Mouse (Mus musculus): Measurements from ENCODE around the gene Bbip1. TPM values are rescaled to one million over a fixed set of nuclear protein-coding genes. Genes with fewer than 3 reads are reported as not detected.

Gene Bbip1
- polyA plus RNA-seq, 1 experiment from 2014 or later: 134 TPM

GRCm38 (mm10) chr19:53890781-53891251 lies 53.6 kb downstream of the Bbip1 start:
- H3K36me3 ChIP-seq (ENCODE audit: control insufficient read depth, insufficient read depth, low read length): no peaks in the 10 kb centered on the region
- DNase-seq (no peak), ATAC-seq (ENCODE audit: low FRiP score, low TSS enrichment) (no peak)
- H3K27ac ChIP-seq (replicated peaks; ENCODE audit: low read depth, low read length): no peak overlapping the region
- no peaks in the 10 kb centered on the region for H3K27me3 ChIP-seq (ENCODE audit: control insufficient read depth, insufficient read depth, low read length)
- no peak overlapping the region for H3K4me3 ChIP-seq (replicated peaks; ENCODE audit: low read depth, low read length)
- 72% methylated on average over 5 of the region's 5 CpGs for WGBS
- H3K4me1 ChIP-seq (ENCODE audit: control insufficient read depth, insufficient read depth, low read length): no peaks in the 10 kb centered on the region
- no peak overlapping the region for H3K4me2 ChIP-seq (ENCODE audit: low read length)
- H3K9ac ChIP-seq (replicated peaks; ENCODE audit: low read length): no peak overlapping the region
- H3K9me3 ChIP-seq (ENCODE audit: control insufficient read depth, low read length): no peaks in the 10 kb centered on the region

DNA sequence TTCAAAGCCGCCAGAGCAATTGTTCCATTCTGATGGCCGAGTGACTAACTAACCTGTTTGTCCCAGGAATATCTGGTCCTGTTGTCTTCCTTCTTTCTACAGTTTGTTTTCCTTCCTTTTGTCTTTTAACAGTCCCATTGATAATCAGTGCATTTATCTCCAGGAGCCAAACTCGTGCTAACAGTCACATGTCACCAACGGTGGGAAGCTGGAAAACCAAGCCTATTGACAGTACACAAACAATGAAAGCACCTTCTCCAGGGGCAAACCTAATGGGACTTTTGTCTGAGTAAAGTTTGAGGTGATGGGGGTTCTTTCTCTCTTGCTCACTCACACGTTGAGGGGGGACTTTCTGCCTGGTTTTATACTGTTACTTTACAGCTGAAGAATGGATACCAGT lies 54.2 kb downstream of the Bbip1 start:
- H3K36me3 ChIP-seq (ENCODE audit: control insufficient read depth, insufficient read depth, low read length): no peaks in the 10 kb centered on the region
- ATAC-seq (ENCODE audit: low FRiP score, low TSS enrichment): no peak
- H3K9ac ChIP-seq (replicated peaks; ENCODE audit: low read length): no peak overlapping the region
- no peak for DNase-seq
- no peaks in the 10 kb centered on the region; the same call in 1 of the 2 replicates for H3K4me1 ChIP-seq (ENCODE audit: control insufficient read depth, insufficient read depth, low read length)
- no peak overlapping the region for H3K27ac ChIP-seq (replicated peaks; ENCODE audit: low read depth, low read length)
- no peaks in the 10 kb centered on the region for H3K9me3 ChIP-seq (ENCODE audit: control insufficient read depth, low read length)
- 54% methylated on average over 5 of the region's 5 CpGs for WGBS
- no peaks in the 10 kb centered on the region for H3K27me3 ChIP-seq (ENCODE audit: control insufficient read depth, insufficient read depth, low read length)
- H3K4me2 ChIP-seq (ENCODE audit: low read length): no peak overlapping the region
- H3K4me3 ChIP-seq (replicated peaks; ENCODE audit: low read depth, low read length): no peak overlapping the region

- DNase-seq (no peak), ATAC-seq (ENCODE audit: low FRiP score, low TSS enrichment) (no peak)
- Histone ChIP-seq H3K27ac (replicated peaks; ENCODE audit: low read depth, low read length) (no peak overlapping the region), H3K9ac (replicated peaks; ENCODE audit: low read length) (no peak overlapping the region), H3K4me2 (ENCODE audit: low read length) (no peak overlapping the region), H3K9me3 (ENCODE audit: control insufficient read depth, low read length) (no peaks in the 10 kb centered on the region), H3K36me3 (ENCODE audit: control insufficient read depth, insufficient read depth, low read length) (no peaks in the 10 kb centered on the region), H3K4me1 (ENCODE audit: control insufficient read depth, insufficient read depth, low read length) (no peaks in the 10 kb centered on the region; the same call in 1 of the 2 replicates), H3K27me3 (ENCODE audit: control insufficient read depth, insufficient read depth, low read length) (no peaks in the 10 kb centered on the region), H3K4me3 (replicated peaks; ENCODE audit: low read depth, low read length) (no peak overlapping the region)
- WGBS: 79% methylated on average over 5 of the region's 5 CpGs
Observed at GRCm38 (mm10) chr19:53889555-53889954, 54.9 kb downstream of the Bbip1 start.

DNA sequence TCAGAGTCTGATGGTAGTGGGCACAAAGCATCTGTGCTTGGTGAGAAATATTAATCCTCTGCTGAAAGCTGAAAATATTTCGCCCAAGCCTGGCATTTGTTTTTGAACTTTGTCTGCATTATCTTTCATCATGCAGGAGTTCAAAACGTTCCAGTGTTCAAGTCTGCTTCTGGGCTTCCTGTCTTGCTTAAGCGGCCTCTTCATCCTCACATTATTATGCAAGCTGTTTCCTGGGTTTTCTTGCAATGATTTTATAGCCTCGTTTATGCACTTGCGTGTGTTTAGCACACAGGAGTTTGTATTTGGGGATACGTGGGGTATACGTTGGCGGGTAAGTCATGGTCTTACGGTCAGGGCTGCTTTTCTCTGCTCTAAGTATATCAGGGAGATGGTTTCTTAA lies 56.1 kb downstream of the Bbip1 start:
- Histone ChIP-seq H3K4me1 (ENCODE audit: control insufficient read depth, insufficient read depth, low read length) (no peaks in the 10 kb centered on the region; the same call in 1 of the 2 replicates), H3K4me3 (replicated peaks; ENCODE audit: low read depth, low read length) (no peak overlapping the region), H3K4me2 (ENCODE audit: low read length) (no peak overlapping the region), H3K27me3 (ENCODE audit: control insufficient read depth, insufficient read depth, low read length) (no peaks in the 10 kb centered on the region), H3K36me3 (ENCODE audit: control insufficient read depth, insufficient read depth, low read length) (no peaks in the 10 kb centered on the region), H3K9ac (replicated peaks; ENCODE audit: low read length) (no peak overlapping the region), H3K9me3 (ENCODE audit: control insufficient read depth, low read length) (no peaks in the 10 kb centered on the region), H3K27ac (replicated peaks; ENCODE audit: low read depth, low read length) (no peak overlapping the region)
- DNase-seq (no peak), ATAC-seq (ENCODE audit: low FRiP score, low TSS enrichment) (no peak)
- WGBS: 87% methylated on average over 9 of the region's 9 CpGs

- H3K4me2 ChIP-seq (ENCODE audit: low read length): no peak overlapping the region
- no peak for ATAC-seq (ENCODE audit: low FRiP score, low TSS enrichment)
- H3K4me3 ChIP-seq (replicated peaks; ENCODE audit: low read depth, low read length): no peak overlapping the region
- no peaks in the 10 kb centered on the region for H3K36me3 ChIP-seq (ENCODE audit: control insufficient read depth, insufficient read depth, low read length)
- no peak overlapping the region for H3K9ac ChIP-seq (replicated peaks; ENCODE audit: low read length)
- H3K27ac ChIP-seq (replicated peaks; ENCODE audit: low read depth, low read length): no peak overlapping the region
- no peaks in the 10 kb centered on the region for H3K27me3 ChIP-seq (ENCODE audit: control insufficient read depth, insufficient read depth, low read length)
- H3K4me1 ChIP-seq (ENCODE audit: control insufficient read depth, insufficient read depth, low read length): no peaks in the 10 kb centered on the region; the same call in 1 of the 2 replicates
- 87% methylated on average over 3 of the region's 3 CpGs for WGBS
- no peaks in the 10 kb centered on the region for H3K9me3 ChIP-seq (ENCODE audit: control insufficient read depth, low read length)
- DNase-seq: no peak
Observed at GRCm38 (mm10) chr19:53887822-53888221, 56.6 kb downstream of the Bbip1 start.

DNA sequence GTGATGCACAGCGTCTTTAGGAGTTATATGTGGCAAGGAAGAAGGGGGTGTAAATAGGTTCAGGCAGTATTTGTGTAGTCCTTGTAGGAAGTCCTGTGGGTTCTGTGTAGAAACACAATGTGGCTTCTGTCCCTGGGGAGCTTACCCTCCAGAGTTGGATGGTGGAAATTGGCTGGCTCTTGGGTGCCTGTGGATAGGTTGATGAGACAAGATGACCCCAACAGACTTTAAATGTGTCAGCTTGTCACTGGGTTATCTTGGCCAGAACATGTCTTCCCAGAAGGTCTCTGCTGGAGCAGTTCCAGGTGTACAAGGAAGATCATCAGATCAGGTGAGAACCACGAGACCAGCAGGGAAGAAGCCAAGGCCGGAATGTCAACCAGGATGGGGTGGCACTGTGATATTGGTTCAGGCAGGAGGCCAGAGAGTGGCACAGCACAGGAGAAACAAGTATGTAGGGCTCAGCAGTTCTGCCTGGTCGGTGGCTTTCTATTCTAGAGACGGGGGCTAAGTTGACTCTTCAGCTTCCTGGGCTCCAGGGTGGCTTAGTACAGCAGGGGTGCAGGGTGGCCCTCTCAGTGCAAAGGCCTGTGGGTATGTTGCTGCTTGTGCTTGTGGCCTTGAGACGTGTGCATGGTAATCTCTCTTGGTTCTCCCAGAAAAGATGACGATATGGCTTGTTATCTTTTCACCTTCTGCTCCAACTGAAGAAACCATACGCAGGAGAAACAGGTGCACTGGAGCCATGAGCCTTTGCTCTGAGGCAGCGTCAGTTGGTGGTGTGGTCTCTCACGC lies 57.7 kb downstream of the Bbip1 start:
- 92% methylated on average over 10 of the region's 10 CpGs for WGBS
- Histone ChIP-seq H3K9ac (replicated peaks; ENCODE audit: low read length) (no peak overlapping the region), H3K27me3 (ENCODE audit: control insufficient read depth, insufficient read depth, low read length) (no peaks in the 10 kb centered on the region), H3K36me3 (ENCODE audit: control insufficient read depth, insufficient read depth, low read length) (no peaks in the 10 kb centered on the region), H3K4me1 (ENCODE audit: control insufficient read depth, insufficient read depth, low read length) (no peaks in the 10 kb centered on the region; the same call in 1 of the 2 replicates), H3K27ac (replicated peaks; ENCODE audit: low read depth, low read length) (no peak overlapping the region), H3K4me2 (ENCODE audit: low read length) (no peak overlapping the region), H3K9me3 (ENCODE audit: control insufficient read depth, low read length) (no peaks in the 10 kb centered on the region), H3K4me3 (replicated peaks; ENCODE audit: low read depth, low read length) (no peak overlapping the region)
- no peak for DNase-seq
- ATAC-seq (ENCODE audit: low FRiP score, low TSS enrichment): no peak

DNA sequence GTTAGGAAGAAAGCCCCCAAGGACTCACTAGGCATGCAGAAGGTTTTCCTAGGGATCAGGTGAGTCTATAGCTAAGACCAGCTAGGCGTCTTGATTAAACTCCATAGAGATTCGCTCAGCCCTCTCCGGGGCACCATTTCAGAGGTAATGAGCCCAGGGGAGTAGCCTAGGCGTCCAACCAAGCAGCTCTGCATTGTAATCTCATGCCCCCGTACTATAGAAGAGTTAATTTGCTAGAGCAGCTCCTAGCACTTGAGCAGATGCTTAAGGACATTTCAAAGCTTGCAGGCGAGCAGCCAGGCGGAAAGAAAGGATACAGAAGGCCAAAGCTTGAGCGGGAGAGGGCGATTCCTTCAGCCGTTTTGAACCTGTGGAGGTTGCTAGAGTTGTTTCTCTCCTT lies 59.0 kb downstream of the Bbip1 start:
- Histone ChIP-seq H3K27ac (replicated peaks; ENCODE audit: low read depth, low read length) (no peak overlapping the region), H3K36me3 (ENCODE audit: control insufficient read depth, insufficient read depth, low read length) (no peaks in the 10 kb centered on the region), H3K4me1 (ENCODE audit: control insufficient read depth, insufficient read depth, low read length) (no peaks in the 10 kb centered on the region; the same call in 1 of the 2 replicates), H3K9me3 (ENCODE audit: control insufficient read depth, low read length) (no peaks in the 10 kb centered on the region), H3K4me2 (ENCODE audit: low read length) (no peak overlapping the region), H3K27me3 (ENCODE audit: control insufficient read depth, insufficient read depth, low read length) (no peaks in the 10 kb centered on the region), H3K9ac (replicated peaks; ENCODE audit: low read length) (no peak overlapping the region), H3K4me3 (replicated peaks; ENCODE audit: low read depth, low read length) (no peak overlapping the region)
- DNase-seq (peak; percentile 27), ATAC-seq (ENCODE audit: low FRiP score, low TSS enrichment) (no peak)
- 13% methylated on average over 10 of the region's 10 CpGs for WGBS

- Histone ChIP-seq H3K27ac (replicated peaks; ENCODE audit: low read depth, low read length) (0 out of 2 replicates have a peak overlapping the region, but pooled peaks have one; percentile 2), H3K27me3 (ENCODE audit: control insufficient read depth, insufficient read depth, low read length) (no peaks in the 10 kb centered on the region), H3K4me2 (ENCODE audit: low read length) (no peak overlapping the region), H3K9ac (replicated peaks; ENCODE audit: low read length) (no peak overlapping the region), H3K36me3 (ENCODE audit: control insufficient read depth, insufficient read depth, low read length) (no peaks in the 10 kb centered on the region), H3K4me1 (ENCODE audit: control insufficient read depth, insufficient read depth, low read length) (no peaks in the 10 kb centered on the region; the same call in 1 of the 2 replicates), H3K4me3 (replicated peaks; ENCODE audit: low read depth, low read length) (no peak overlapping the region), H3K9me3 (ENCODE audit: control insufficient read depth, low read length) (no peaks in the 10 kb centered on the region)
- DNase-seq: peak; percentile 58
- ATAC-seq (ENCODE audit: low FRiP score, low TSS enrichment): no peak
- 49% methylated on average over 5 of the region's 5 CpGs for WGBS
Observed at GRCm38 (mm10) chr19:53881786-53882185, 62.6 kb downstream of the Bbip1 start.

DNA sequence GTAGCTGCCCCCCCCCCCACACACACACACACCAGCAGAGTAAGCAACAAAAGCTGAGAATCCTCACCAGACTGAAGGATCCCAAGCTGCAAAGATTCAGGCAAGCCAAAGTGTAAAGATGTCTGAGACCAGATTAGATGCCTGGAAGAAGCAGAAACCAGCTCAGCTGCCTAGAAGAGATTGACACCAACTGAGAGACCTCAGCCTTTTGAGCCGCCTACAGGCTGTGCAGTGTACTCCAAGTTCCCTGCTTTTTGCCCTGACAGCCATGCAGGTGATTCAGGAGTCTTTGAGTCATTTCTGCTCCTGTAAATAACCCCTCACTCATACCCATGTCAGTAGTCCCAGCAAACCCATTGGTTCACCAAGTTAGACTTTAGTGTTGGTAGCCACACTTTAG lies 64.0 kb downstream of the Bbip1 start:
- Histone ChIP-seq H3K9me3 (ENCODE audit: control insufficient read depth, low read length) (no peaks in the 10 kb centered on the region), H3K4me1 (ENCODE audit: control insufficient read depth, insufficient read depth, low read length) (peaks cover 5% of the 10 kb centered on the region; the same call in 1 of the 2 replicates), H3K27ac (replicated peaks; ENCODE audit: low read depth, low read length) (no peak overlapping the region), H3K36me3 (ENCODE audit: control insufficient read depth, insufficient read depth, low read length) (no peaks in the 10 kb centered on the region), H3K4me3 (replicated peaks; ENCODE audit: low read depth, low read length) (no peak overlapping the region), H3K4me2 (ENCODE audit: low read length) (no peak overlapping the region), H3K27me3 (ENCODE audit: control insufficient read depth, insufficient read depth, low read length) (no peaks in the 10 kb centered on the region), H3K9ac (replicated peaks; ENCODE audit: low read length) (no peak overlapping the region)
- WGBS: 81% methylated on average over 1 of the region's 1 CpGs
- ATAC-seq (ENCODE audit: low FRiP score, low TSS enrichment) (no peak), DNase-seq (no peak)
